Mouse (Mus musculus) stomach, embryonic 16.5 days (tissue): ENCODE results near the gene Lime1. TPM values are rescaled to one million over a fixed set of nuclear protein-coding genes. Genes with fewer than 3 reads are reported as not detected.

Source experiments
- ATAC-seq: fragments of 200-750 bp; cut with Nextera tagmentation; 2 replicates; pipeline ENCODE4 v1.8.0; 2017; ENCODE audit warnings: moderate number of reproducible peaks, moderate TSS enrichment; ENCODE audit not compliant: insufficient read depth, low FRiP score
- H3K27ac ChIP-seq: fragments of 300-500 bp; sonication (generic); 2 replicates; pipeline ENCODE4 v1.5.1; 2014; ENCODE audit warnings: low read length
- H3K27me3 ChIP-seq: fragments of 300-500 bp; sonication (generic); 2 replicates; pipeline ENCODE4 v1.6.1; 2014; ENCODE audit warnings: low read length, control low read depth, mixed read lengths; ENCODE audit not compliant: control insufficient read depth, insufficient read depth
- H3K36me3 ChIP-seq: fragments of 300-500 bp; sonication (generic); 2 replicates; pipeline ENCODE4 v1.6.1; 2014; ENCODE audit warnings: low read length; ENCODE audit not compliant: control insufficient read depth, insufficient read depth
- H3K4me1 ChIP-seq: fragments of 300-500 bp; sonication (generic); 2 replicates; pipeline ENCODE4 v1.6.1; 2014; ENCODE audit warnings: low read length, control low read depth, mixed read lengths; ENCODE audit not compliant: control insufficient read depth, insufficient read depth
- H3K4me2 ChIP-seq: fragments of 300-500 bp; sonication (generic); 2 replicates; pipeline ENCODE4 v1.6.1; 2014; ENCODE audit warnings: low read depth, low read length, mixed read lengths
- H3K4me3 ChIP-seq: fragments of 300-500 bp; sonication (generic); replicated peaks from 2 replicates; pipeline ENCODE4 v1.5.1; 2014; ENCODE audit warnings: mild to moderate bottlenecking, low read length
- H3K9ac ChIP-seq: fragments of 300-500 bp; sonication (generic); 2 replicates; pipeline ENCODE4 v1.6.1; 2014; ENCODE audit warnings: low read length
- H3K9me3 ChIP-seq: fragments of 300-500 bp; sonication (generic); replicated peaks from 2 replicates; pipeline ENCODE4 v1.6.1; 2016; ENCODE audit warnings: low read length, control low read depth; ENCODE audit not compliant: control insufficient read depth
- WGBS: fragments of 180-500 bp; shearing (Covaris S2); extraction: QIAGEN DNeasy Blood & Tissue Kit; methylation state at CpG from one replicate; pipeline ENCODE4 v1.1.7; 2014; 5-methylcytosine and 5-hydroxymethylcytosine counted together
- polyA plus RNA-seq: library from polyadenylated mRNA; unstranded; fragments of >200 nt; fragmentation: Nextera tagmentation; extraction: Ambion mirVana; gene quantifications from 2 replicates; pipeline ENCODE4 v1.2.1, GENCODE M21; 2015

Gene Lime1
- polyA plus RNA-seq, 1 experiment from 2014 or later, result 17.8 TPM

DNA sequence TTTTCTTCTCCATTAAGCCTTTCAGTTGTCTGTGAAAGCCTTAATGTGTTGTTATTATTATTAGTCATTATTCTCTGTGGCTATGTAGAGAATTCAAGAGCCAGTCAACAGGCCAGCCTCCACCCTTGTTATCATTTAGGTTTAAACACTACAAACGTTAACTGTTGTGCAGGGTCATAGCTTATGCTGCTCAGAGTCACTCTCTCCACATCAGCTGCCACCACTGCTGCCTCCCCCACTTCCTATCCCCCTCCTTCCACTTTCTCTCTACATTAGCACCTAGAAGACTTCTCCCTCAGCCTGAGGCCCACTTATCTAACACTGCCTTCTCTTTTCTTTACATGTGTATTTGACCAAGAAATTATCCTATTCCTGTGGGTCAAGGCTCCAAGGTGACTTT lies 21.6 kb downstream of the Lime1 start:
- Histone ChIP-seq H3K9me3 (no peaks in the 10 kb centered on the region), H3K9ac (no peak overlapping the region), H3K4me1 (no peaks in the 10 kb centered on the region), H3K4me2 (no peak overlapping the region), H3K27me3 (no peaks in the 10 kb centered on the region), H3K27ac (no peak overlapping the region), H3K4me3 (no peak overlapping the region), H3K36me3 (no peaks in the 10 kb centered on the region)
- no peak for ATAC-seq
- WGBS, result 14% methylated on average over 1 of the region's 1 CpGs

DNA sequence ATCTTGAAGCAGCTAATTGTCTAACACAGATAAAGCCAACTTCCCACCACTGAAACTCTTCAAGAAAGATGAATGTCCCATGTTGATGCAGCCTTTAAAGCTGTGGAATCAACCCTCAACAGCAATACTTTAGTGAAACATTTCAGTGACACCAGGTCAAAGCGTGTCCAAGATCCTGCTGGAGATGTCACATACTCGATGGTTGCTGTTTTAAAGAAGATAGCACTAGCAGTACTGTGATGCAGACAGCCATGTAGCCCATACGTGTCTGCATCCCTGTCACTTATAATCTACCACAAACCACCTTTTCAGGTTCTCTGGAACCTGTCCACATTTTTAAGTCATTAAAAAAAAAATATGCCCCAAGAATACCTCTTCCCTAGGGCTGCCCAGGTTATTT lies 23.8 kb downstream of the Lime1 start:
- Histone ChIP-seq H3K9me3 (no peaks in the 10 kb centered on the region), H3K4me1 (no peaks in the 10 kb centered on the region), H3K27ac (no peak overlapping the region), H3K4me2 (no peak overlapping the region), H3K36me3 (no peaks in the 10 kb centered on the region), H3K4me3 (no peak overlapping the region), H3K27me3 (no peaks in the 10 kb centered on the region), H3K9ac (no peak overlapping the region)
- WGBS, result 85% methylated on average over 3 of the region's 3 CpGs
- no peak for ATAC-seq

DNA sequence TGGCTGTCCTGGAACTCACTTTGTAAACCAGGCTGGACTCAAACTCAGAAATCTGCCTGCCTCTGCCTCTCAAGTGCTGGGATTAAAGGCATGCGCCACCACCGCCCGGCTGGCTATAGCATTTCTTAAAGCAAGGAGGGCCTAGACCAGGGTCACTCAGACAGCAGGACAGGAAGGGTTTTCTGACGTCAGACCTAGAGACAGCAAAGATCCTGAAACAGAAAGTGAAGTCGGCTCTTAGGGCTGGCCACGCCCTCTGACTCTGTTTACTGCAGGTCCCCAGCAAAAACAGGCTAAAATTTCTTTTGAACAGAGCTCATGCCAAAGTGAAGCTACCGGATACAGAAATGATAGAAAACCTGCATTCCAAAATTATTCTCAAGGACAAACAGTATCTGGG lies 29.8 kb downstream of the Lime1 start:
- Histone ChIP-seq H3K4me2 (no peak overlapping the region), H3K36me3 (no peaks in the 10 kb centered on the region), H3K9me3 (no peaks in the 10 kb centered on the region), H3K27ac (no peak overlapping the region), H3K4me3 (no peak overlapping the region), H3K27me3 (no peaks in the 10 kb centered on the region), H3K9ac (no peak overlapping the region), H3K4me1 (no peaks in the 10 kb centered on the region)
- ATAC-seq, result no peak
- 72% methylated on average over 7 of the region's 7 CpGs for whole genome bisulfite sequencing

DNA sequence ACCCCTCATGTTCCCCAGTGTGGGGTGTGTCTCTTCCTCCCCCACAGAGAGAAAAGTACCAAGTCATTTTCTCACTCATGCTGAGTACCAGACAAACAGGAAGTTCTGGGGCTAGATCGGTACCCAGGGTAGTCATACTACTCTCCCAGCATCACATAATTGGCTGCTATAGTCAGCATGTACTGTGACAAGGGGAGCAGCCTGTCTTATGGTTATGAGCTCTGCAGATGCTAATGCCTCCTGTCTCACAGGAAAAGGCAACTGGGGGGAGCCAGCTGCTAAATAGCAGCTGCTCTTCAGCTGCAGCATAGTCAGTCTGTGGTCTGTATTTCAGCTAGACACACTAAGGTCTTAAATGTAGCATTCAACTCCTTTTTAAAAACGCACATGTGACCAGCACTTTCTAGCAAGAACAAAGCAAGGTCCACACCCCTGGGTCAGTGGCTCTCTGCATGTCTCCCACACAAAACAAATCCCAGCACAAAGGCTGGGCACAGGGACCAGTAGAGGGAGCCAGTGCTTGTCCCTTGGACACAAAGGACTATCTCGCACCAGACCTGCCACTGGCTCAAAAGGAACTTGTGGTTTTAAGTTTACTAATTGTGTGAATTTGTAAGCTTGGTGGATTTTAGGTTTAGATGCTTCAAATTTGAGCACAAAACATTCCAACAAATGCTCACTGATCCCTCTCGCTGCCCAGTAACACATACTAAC lies 31.0 kb downstream of the Lime1 start:
- Histone ChIP-seq H3K36me3 (no peaks in the 10 kb centered on the region), H3K4me1 (no peaks in the 10 kb centered on the region), H3K9me3 (no peaks in the 10 kb centered on the region), H3K9ac (no peak overlapping the region), H3K4me2 (no peak overlapping the region), H3K27ac (no peak overlapping the region), H3K4me3 (no peak overlapping the region), H3K27me3 (no peaks in the 10 kb centered on the region)
- WGBS, result 48% methylated on average over 4 of the region's 4 CpGs
- ATAC-seq, result peak; percentile 62; the same call in 1 of the 2 replicates

DNA sequence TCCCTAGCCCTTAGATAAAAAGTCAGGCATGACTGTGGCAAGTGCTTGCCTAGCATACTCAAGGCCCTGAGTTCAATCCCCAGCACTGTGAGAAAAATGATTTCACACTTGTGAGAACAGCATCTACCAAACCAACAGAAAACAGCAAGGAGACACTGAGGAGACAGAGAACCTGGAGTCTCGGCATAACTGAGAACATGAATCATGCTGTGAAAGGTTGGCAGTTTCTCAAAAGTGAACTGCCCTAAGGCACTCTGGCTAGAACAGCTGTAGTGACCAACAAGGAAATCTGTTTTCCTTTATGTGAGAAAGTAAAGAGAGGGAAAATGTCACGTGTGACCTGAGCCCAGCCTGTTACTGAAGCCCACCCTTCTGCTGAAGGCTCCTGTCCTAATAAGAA lies 33.3 kb downstream of the Lime1 start:
- Histone ChIP-seq H3K36me3 (no peaks in the 10 kb centered on the region), H3K27ac (no peak overlapping the region), H3K9me3 (no peaks in the 10 kb centered on the region), H3K4me3 (no peak overlapping the region), H3K9ac (no peak overlapping the region), H3K27me3 (no peaks in the 10 kb centered on the region), H3K4me1 (no peaks in the 10 kb centered on the region), H3K4me2 (no peak overlapping the region)
- no peak for ATAC-seq
- 39% methylated on average over 2 of the region's 2 CpGs for WGBS

DNA sequence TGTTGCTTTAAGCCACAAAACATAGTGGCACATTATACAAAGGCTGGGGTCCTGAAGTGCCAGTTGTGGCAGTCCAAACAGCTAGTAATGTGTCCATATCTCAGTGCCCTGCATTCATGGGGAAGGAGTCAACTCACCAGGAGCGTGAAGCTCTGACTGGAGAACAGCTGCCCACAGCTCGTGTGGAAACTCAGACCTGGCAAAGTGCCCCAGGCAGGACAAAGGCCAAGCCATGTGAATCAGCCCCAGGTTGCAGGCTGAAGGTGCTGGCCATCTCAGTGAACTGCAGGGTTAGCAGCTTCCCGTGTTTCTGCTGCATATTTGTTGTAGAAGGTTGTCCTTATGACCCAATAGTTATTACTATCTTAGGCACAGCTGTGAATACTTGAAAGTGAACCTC lies 36.1 kb downstream of the Lime1 start:
- H3K9me3 ChIP-seq, result no peaks in the 10 kb centered on the region
- no peak for ATAC-seq
- H3K27ac ChIP-seq, result no peak overlapping the region
- no peaks in the 10 kb centered on the region for H3K27me3 ChIP-seq
- no peaks in the 10 kb centered on the region for H3K36me3 ChIP-seq
- WGBS, result 50% methylated on average over 3 of the region's 3 CpGs
- no peak overlapping the region for H3K4me3 ChIP-seq
- no peaks in the 10 kb centered on the region for H3K4me1 ChIP-seq
- no peak overlapping the region for H3K9ac ChIP-seq
- H3K4me2 ChIP-seq, result no peak overlapping the region

DNA sequence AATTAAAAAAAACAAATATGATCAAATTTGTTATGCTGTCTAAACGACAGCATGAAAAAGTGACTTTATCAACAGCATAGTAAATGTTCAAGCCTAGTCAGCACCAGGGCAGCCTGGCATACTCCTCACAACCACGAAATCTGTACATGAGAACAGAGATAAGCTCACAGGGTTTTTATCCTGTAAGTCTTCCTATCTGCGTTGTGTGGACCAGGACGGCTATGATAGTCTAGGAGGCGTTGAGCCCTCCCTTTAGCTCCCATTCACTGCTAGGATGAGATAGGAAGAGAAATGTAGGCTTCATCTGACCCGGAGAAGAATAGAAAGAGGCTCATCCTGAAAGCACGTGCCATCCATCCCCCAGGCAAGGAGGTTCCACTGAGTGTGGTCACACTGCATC lies 39.5 kb downstream of the Lime1 start:
- H3K4me3 ChIP-seq, result no peak overlapping the region
- H3K4me2 ChIP-seq, result no peak overlapping the region
- no peak for ATAC-seq
- H3K36me3 ChIP-seq, result no peaks in the 10 kb centered on the region
- H3K9ac ChIP-seq, result no peak overlapping the region
- H3K4me1 ChIP-seq, result no peaks in the 10 kb centered on the region
- no peaks in the 10 kb centered on the region for H3K27me3 ChIP-seq
- 72% methylated on average over 7 of the region's 7 CpGs for WGBS
- no peak overlapping the region for H3K27ac ChIP-seq
- H3K9me3 ChIP-seq, result no peaks in the 10 kb centered on the region

DNA sequence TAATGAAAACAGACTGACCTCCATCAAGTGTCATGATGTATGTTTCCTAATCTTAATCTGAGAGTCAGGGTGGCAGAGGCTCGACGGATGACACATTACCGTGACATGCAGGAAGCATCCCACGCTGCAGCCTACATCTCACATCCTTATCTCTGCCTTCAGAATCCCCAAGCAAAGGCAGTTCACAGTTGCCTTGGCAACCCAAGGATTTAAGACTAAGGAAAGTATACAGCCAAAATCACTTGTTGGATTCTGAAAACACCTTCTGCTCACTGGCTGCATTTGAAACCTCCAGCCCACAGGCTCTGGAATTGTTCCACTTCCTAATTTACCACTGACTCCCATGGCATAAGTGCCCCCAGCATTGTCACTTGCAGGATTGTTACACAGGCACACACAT lies 40.5 kb downstream of the Lime1 start:
- no peaks in the 10 kb centered on the region for H3K4me1 ChIP-seq
- no peaks in the 10 kb centered on the region for H3K36me3 ChIP-seq
- H3K27ac ChIP-seq, result no peak overlapping the region
- H3K27me3 ChIP-seq, result no peaks in the 10 kb centered on the region
- H3K4me2 ChIP-seq, result no peak overlapping the region
- no peak for ATAC-seq
- H3K9me3 ChIP-seq, result no peaks in the 10 kb centered on the region
- no peak overlapping the region for H3K4me3 ChIP-seq
- WGBS, result 67% methylated on average over 4 of the region's 4 CpGs
- no peak overlapping the region for H3K9ac ChIP-seq

DNA sequence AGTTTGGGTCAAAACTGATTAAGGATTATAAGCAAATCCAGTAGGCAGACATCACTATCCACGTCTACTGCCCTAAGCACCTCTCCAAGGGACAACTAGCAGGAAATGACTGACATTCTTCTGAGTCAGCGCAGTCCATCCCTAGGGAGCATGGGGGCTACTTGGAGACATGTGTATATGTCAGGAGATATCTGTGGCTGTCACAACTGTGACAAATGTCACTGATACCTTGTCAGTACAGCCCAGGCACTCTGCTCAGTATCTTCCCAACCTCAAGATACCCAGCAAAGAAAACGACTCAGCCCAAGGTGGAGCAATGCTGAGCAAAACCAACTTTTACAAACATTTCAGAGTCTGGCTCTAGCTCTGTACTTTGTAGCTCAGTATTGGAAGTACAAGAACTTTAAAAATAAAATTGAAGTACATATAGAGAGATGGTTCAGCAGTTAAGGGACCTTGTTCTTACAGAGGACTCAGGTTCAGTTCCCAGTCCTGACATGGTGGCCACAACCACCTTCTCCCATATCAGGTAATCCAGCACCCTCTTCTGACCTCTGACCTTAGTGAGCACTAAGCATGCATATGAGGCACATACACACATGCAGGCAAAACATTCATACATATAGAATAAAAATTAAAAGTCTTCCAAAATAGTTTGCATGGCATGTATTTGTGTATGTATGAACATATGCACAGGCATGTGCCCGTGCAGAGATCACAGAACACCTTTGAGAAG lies 41.2 kb downstream of the Lime1 start:
- 65% methylated on average over 4 of the region's 4 CpGs for WGBS
- H3K27me3 ChIP-seq, result no peaks in the 10 kb centered on the region

More for the DNA sequence above, 41.2 kb downstream of the Lime1 start:
- ATAC-seq, result no peak
- Histone ChIP-seq H3K9me3 (no peaks in the 10 kb centered on the region), H3K27ac (no peak overlapping the region), H3K4me2 (no peak overlapping the region), H3K4me3 (no peak overlapping the region), H3K9ac (no peak overlapping the region), H3K4me1 (no peaks in the 10 kb centered on the region), H3K36me3 (no peaks in the 10 kb centered on the region)
